Mouse (Mus musculus) liver, embryonic 14.5 days (tissue): ENCODE measurements around the gene Msrb1.
A peak's percentile ranks its signal among the peaks of the same experiment; 100 is the strongest.

Source experiments
- CTCF ChIP-seq: IDR thresholded peaks from 2 replicates; pipeline ENCODE4 v1.5.1; 2016; ENCODE audit warnings: antibody characterized with exemption, low read depth, control low read depth
- EP300 ChIP-seq: IDR thresholded peaks from 2 replicates; pipeline ENCODE4 v1.6.1; 2016; ENCODE audit warnings: antibody characterized with exemption, low read depth

DNA sequence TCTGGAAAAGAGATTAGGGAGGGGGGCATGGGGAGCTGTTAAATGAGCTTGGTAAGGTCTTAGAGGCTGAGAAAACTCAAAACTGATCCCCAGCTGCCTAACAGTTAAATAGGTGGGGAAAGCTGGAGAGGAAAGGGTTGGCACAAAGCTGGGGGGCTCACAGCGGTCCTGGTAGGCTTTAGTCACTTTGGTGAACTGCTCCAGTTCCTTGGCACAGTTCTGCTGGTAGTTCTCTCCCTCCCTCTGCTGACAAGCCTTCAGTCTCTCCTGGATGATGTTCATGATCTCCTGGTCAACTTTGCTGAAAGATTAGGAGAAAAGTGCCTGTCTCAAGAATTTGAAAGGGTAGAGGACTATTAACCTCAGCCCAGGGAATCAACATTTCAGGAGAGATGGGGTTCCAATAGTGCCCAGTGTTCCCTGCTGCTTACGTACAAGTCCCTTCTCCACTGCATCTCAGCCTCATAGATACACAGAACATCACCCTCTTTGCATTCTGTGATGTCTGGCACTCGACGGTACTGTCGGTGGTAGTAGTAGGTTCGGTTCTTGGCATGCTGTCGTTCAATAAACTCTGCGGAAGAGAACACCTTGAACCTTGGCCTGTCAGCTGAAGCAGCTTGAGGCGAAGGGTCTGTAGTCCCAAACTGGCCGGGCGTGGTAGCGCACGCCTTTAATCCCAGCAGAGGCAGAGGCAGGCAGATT lies 14.1 kb upstream of the Msrb1 start:
- TF ChIP-seq CTCF, result no peak
- TF ChIP-seq EP300, result 0 out of 2 replicates have a peak, but pooled peaks have one; percentile 5
